Mouse (Mus musculus): ENCODE measurements around the gene Vps26a. TPM values are rescaled to one million over a fixed set of nuclear protein-coding genes. Genes with fewer than 3 reads are reported as not detected.

Vps26a gene
- polyA plus RNA-seq, 1 experiment = 61.9 TPM

DNA sequence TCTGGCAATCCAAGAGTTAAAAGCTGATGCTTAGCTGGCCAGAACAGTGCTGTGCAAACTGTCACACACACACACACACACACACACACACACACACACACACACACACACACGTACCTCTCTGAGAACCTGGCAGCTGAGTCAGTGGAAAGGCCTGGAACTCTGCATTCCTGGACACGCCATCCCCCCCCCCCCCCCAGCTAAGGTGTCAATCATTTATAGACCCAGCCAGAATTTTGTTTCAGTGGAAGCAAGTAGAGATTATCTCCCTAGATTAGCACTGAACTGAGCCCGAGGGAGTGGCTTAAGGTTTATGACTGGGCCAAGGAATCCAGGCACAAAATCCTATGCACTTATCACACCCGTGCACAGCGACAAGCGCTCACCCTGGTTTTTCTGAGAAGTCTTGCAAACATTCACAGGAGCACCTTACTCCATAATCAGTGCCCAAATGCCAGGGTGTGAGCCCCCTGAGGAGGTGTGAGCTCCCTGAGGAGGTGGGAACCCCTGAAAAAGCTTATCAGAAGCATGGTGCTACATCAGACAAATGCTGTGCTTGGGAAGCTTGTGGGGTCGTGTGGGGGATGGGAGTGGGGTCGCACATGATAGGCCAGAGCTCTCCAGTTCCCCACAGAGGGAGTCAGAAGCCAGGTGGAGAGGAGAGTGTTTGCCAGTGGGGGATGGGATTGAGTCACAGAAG, 73.5 kb downstream of the Vps26a start:
- no peak overlapping the region for H3K4me3 ChIP-seq (ENCODE audit: insufficient read depth, low read depth, low read length)
- H3K27ac ChIP-seq (replicated peaks; ENCODE audit: low read depth, low read length) = no peak overlapping the region
- H3K4me1 ChIP-seq (ENCODE audit: control insufficient read depth, insufficient read depth, insufficient read length, low read length) = no peaks in the 10 kb centered on the region

DNA sequence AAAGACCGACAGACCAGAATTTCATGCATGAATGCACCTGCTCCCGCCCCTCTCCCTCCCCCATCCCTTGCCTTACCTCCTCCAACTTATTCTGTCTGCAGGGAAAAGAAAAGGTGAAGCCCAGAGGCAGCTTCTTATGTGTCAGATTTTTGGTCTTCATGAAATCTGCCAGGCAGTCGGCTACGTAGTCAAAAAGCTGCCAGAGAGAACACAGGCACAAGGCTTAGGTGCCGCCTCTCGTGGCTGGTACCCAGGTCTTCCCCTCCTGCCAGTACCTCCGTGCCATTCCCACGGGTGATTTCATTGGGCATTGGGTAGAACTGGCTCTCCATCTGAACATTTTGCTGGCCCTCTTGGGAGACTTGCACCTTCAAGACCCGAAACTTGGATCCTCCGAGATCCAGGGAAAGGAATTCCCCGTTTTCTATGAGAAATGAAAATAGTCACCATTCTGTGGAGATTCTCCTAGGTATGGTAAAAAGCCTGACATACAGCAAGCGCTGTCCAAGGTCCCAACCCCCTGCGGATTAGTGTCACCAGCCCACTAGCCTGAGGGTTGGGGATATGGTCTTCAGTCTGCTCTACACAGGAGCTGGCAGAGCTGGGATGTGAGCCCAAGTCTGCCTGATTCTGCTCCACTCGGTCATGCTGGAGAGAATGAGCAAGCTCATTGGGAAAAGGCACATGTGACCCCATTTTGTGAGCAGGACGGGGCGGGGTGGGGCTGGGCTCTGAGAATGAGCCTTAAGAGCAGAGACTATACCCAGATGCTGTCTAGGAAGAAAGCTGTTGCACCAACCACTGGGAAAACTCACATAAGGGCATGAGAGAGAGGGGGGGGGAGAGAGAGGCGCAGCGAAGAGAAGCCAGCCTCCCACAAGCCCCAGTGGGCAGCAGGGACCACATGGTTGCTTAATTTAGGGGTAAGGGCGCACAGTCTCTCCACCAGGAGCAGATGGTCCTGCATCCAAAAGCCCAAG, 74.9 kb downstream of the Vps26a start:
- Histone ChIP-seq H3K27ac (replicated peaks; ENCODE audit: low read depth, low read length) (no peak overlapping the region), H3K4me1 (ENCODE audit: control insufficient read depth, insufficient read depth, insufficient read length, low read length) (no peaks in the 10 kb centered on the region), H3K4me3 (ENCODE audit: insufficient read depth, low read depth, low read length) (no peak overlapping the region)

DNA sequence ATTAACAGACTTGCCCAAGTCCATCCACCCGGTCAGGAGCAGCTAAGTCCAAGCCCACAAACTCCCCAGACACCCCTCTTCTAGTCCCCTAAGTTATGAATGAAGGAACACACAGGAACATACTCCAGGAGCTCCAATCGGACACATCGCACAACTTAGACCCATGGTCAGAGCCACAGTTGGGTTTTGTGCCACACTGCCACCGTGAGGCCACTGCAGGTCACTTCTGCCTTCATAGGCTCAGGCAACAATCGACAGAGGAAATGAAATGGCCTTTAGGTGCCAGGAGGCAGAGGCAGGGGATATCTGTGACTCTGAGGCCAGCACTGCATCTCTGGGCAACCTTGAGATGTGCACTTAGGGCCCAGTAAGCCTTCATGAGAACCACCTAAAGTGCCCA, 75.7 kb downstream of the Vps26a start:
- Histone ChIP-seq H3K4me1 (ENCODE audit: control insufficient read depth, insufficient read depth, insufficient read length, low read length) (no peaks in the 10 kb centered on the region), H3K27ac (replicated peaks; ENCODE audit: low read depth, low read length) (no peak overlapping the region), H3K4me3 (ENCODE audit: insufficient read depth, low read depth, low read length) (no peak overlapping the region)

Other genes with a start within 250 kb of the Vps26a start
- gene Tacr2, start 234.4 kb downstream of the Vps26a start, polyA plus RNA-seq (2012; ENCODE audit: insufficient read depth, insufficient read length, missing spikeins) = not detected in 2 replicates
- 19.8 and 27.2 TPM in 2 replicates for gene Hk1, start 106.9 kb downstream of the Vps26a start, polyA plus RNA-seq (2012; ENCODE audit: insufficient read depth, insufficient read length, missing spikeins)
- not detected in 2 replicates for gene Hkdc1, start 64.3 kb downstream of the Vps26a start, polyA plus RNA-seq (2012; ENCODE audit: insufficient read depth, insufficient read length, missing spikeins)
- not detected in 2 replicates for gene 4930507D05Rik, start 37.3 kb downstream of the Vps26a start, polyA plus RNA-seq (2012; ENCODE audit: insufficient read depth, insufficient read length, missing spikeins)
- 46.3 and 62.1 TPM in 2 replicates for gene Supv3l1, start 37.1 kb downstream of the Vps26a start, polyA plus RNA-seq (2012; ENCODE audit: insufficient read depth, insufficient read length, missing spikeins)
- gene Srgn, start 40.6 kb upstream of the Vps26a start, polyA plus RNA-seq (2012; ENCODE audit: insufficient read depth, insufficient read length, missing spikeins) = 48.5 and 88.7 TPM in 2 replicates
- 23.4 and 26.4 TPM in 2 replicates for gene Kif1bp, start 91.7 kb upstream of the Vps26a start, polyA plus RNA-seq (2012; ENCODE audit: insufficient read depth, insufficient read length, missing spikeins)
- gene Ddx21, start 115.5 kb upstream of the Vps26a start, polyA plus RNA-seq (2012; ENCODE audit: insufficient read depth, insufficient read length, missing spikeins) = 18.9 TPM in 2 replicates
- 79.1 and 95.4 TPM in 2 replicates for gene Ddx50, start 164.4 kb upstream of the Vps26a start, polyA plus RNA-seq (2012; ENCODE audit: insufficient read depth, insufficient read length, missing spikeins)
- gene Stox1, start 239.3 kb upstream of the Vps26a start, polyA plus RNA-seq (2012; ENCODE audit: insufficient read depth, insufficient read length, missing spikeins) = 1.1 TPM in 1 of 2 replicates, not detected in the other

Measured in brown adipose tissue, adult 24 weeks (tissue).